Mouse (Mus musculus) gastrocnemius, adult 18-20 months (tissue): ENCODE data around the gene Ugt1a5. TPM values are rescaled to one million over a fixed set of nuclear protein-coding genes. Genes with fewer than 3 reads are reported as not detected.

Source experiments
- DNase-seq: peaks from one replicate; pipeline ENCODE4 v3.0.0; 2021; ENCODE audit warnings: low spot score
- total RNA-seq, 2 experiments: library from RNA; stranded (reverse); gene quantifications; 2 replicates each; pipeline ENCODE4 v1.2.3; 2021

Ugt1a5 gene
- total RNA-seq, 2 experiments from 2014 or later, result 0.14 TPM; not detected in 1

DNA sequence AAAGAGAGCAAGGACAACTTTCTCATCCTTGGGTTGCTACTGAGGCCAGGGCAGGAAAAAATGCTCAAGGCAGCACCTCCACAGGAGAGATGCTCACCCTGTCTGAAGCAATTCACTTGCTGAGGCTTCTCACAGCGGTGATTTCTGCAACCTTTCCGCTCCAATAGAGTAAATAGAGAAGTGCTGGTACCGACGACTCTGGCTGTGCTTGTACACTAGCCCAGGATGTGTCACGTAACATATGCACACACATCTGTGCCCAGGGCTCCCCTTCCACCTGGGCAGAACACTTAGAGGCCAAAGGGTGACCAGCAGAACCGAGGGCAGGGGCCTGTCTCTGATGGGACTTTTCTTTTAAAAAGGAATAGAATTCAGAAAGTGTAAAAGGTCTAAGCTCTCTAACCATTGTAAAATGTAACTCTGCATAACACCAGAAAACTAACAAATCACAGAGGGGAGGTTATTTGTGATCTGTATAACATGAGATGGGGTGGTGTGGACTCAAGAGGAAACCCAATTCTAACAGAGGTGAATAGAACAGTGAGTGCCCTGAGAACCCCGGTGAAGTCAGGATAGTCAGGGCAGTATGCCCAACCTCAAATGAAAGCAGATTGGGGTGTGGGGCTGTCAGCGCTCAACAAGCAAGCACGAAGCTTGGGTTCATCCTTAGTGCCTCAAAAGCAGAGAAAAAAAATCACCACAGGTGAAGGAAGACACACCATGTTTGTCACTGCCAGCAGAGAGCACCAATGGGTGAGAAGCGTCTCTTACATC, 95.0 kb downstream of the Ugt1a5 start:
- no peak for DNase-seq

GRCm38 (mm10) chr1:88261706-88262105, 95.9 kb downstream of the Ugt1a5 start:
- no peak for DNase-seq

DNA sequence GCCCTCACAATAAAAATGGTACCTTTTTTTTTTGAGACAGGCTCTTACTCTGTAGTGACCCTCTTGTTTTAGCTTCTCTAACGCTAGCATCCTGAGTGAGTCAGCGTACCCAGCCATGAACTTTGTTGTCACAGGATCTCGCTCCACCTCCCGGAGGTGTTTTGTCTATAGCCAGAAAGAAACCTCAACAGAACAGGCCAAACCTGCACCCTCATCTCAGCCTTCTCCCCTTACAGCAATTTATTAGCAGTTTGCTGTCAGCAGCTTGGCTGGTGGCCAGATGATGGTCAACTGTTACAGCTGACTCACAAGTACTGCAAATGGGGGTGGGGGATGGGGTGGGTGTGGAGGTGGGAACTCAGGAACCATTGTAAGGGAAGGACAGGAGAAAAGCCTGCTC, 96.4 kb downstream of the Ugt1a5 start:
- no peak for DNase-seq

DNA sequence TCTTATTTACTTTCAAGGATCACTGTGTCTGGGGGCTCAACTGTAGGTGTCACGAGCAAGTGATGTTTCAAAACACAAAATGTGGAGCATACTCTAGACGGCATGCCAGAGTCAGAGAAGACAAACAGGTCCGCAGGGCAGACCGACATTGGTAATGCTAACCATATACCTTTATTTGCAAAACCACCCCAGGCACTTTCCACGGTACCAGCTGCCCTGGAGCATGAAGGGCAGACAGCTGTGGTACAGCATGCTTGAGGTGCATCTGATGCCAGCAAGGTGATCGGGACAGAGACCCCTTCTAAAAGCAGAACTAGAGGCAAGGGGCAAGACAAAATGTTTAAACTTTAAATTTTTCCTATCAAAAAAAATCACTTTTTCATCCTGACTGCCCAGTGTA, 97.1 kb downstream of the Ugt1a5 start:
- no peak for DNase-seq

- no peak for DNase-seq
Measured at GRCm38 (mm10) chr1:88263778-88264177, 98.0 kb downstream of the Ugt1a5 start.

DNA sequence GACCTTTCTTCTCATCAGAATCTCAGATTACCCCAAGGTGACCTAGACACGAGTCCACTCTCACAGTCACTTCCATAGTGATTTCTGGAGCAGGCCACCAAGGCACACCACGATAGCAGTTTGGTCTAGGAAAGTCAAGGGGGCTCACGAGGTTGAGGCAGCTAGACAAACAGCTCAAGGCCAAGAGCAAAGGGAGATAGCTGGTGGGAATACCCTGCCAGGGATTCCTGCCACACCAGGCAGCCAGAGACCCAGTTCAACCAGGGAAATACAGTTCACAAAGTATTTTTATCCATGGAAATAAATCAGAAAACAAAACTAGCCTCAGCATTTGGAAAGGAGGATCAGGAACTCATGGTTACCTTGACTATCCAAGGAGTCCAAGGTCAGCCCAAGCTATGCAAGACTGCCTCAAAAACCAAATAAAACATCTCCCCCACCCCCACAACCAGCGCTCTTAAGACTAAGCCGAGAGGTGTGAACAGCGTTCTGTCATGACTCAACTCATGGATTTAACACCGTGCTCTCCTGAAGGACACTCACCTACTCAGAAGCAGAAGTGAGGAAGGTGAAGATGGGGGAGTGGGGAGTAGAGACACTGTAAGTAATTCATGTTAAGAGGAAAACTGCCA, 98.5 kb downstream of the Ugt1a5 start:
- no peak for DNase-seq

- DNase-seq, result no peak
Measured at GRCm38 (mm10) chr1:88264869-88265240, 99.0 kb downstream of the Ugt1a5 start.

- DNase-seq, result no peak
Measured at GRCm38 (mm10) chr1:88266123-88266522, 100.3 kb downstream of the Ugt1a5 start.

DNA sequence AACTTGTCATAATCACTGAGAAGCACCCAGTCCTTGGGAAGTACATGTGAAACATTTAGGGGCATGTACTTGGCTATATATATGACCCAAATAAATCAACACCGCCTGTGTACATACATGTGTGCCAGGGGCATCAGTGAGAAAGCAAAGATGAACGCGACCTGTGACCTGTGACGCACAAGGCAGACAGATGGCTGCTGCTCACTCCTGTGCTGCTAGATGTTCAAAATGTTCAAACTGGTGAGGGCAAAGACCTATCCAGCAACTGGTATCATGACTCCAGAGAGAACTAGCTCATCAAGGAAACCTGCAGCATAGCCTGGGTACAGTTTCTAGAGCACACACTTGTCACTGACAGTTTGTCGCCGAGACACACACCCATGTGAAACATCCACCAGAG, 101.7 kb downstream of the Ugt1a5 start:
- DNase-seq, result no peak

- no peak for DNase-seq
Measured at GRCm38 (mm10) chr1:88268070-88268469, 102.3 kb downstream of the Ugt1a5 start.

Other genes starting within 250 kb of the Ugt1a5 start
- 1 to 10 TPM; 7.9 to 8.8 TPM for gene Usp40, start 157.5 kb upstream of the Ugt1a5 start, total RNA-seq
- not detected for gene Ugt1a10, start 110.6 kb upstream of the Ugt1a5 start, total RNA-seq
- gene Ugt1a9, start 95.2 kb upstream of the Ugt1a5 start, total RNA-seq, result under 1 TPM in 1 of 2 experiments, not detected in 1; 0.14 TPM
- gene Ugt1a8, start 78.2 kb upstream of the Ugt1a5 start, total RNA-seq, result not detected
- under 1 TPM; 0.31 to 0.37 TPM for gene Ugt1a7c, start 71.0 kb upstream of the Ugt1a5 start, total RNA-seq
- gene Ugt1a6b, start 62.8 kb upstream of the Ugt1a5 start, total RNA-seq, result under 1 TPM; 0.34 to 0.64 TPM
- 1 to 10 TPM in 1 of 2 experiments, under 1 TPM in 1; 0.66 to 1.4 TPM for gene Ugt1a6a, start 31.2 kb upstream of the Ugt1a5 start, total RNA-seq
- under 1 TPM in 1 of 2 experiments, not detected in 1; 0.09 TPM for gene Ugt1a2, start 34.6 kb downstream of the Ugt1a5 start, total RNA-seq
- not detected for gene Dnajb3, start 39.8 kb downstream of the Ugt1a5 start, total RNA-seq
- gene Ugt1a1, start 45.9 kb downstream of the Ugt1a5 start, total RNA-seq, result under 1 TPM in 1 of 2 experiments, not detected in 1; 0.09 TPM
- not detected for gene Mroh2a, start 61.0 kb downstream of the Ugt1a5 start, total RNA-seq
- gene Hjurp, start 111.6 kb downstream of the Ugt1a5 start, total RNA-seq, result 1 to 10 TPM; 5.4 to 5.8 TPM
- gene Trpm8, start 111.6 kb downstream of the Ugt1a5 start, total RNA-seq, result not detected
- gene Spp2, start 240.9 kb downstream of the Ugt1a5 start, total RNA-seq, result not detected